Mouse (Mus musculus): ENCODE measurements around the gene Klf16.
"Not testable (repeated sequence)": the region's sequence is repeated elsewhere in the genome, so short reads cannot be mapped to it uniquely, and the experiment has no call there.

Gene Klf16

DNA sequence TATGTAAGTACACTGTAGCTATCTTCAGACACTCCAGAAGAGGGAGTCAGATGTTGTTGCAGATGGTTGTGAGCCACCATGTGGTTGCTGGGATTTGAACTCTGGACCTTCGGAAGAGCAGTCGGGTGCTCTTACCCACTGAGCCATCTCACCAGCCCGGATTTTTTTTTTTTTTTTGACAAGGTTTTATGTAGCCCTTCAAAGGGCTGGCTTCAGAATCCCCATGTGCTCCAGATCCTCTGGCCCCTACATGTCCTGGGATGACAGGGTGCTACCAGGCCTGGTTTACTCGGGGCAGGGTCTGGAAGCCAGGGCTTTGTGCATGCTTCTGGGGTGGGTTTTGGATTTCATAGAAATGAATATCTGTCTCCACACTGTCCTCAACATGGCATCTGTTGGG lies 28.6 kb upstream of the Klf16 start, which contains the start of gene Gm49322:
Gene Gm49322 (plus strand): TSS at position 301 of the 400 bp plus-strand sequence.
- not testable (repeated sequence) for DNase-seq (ENCODE audit: low read depth)

DNA sequence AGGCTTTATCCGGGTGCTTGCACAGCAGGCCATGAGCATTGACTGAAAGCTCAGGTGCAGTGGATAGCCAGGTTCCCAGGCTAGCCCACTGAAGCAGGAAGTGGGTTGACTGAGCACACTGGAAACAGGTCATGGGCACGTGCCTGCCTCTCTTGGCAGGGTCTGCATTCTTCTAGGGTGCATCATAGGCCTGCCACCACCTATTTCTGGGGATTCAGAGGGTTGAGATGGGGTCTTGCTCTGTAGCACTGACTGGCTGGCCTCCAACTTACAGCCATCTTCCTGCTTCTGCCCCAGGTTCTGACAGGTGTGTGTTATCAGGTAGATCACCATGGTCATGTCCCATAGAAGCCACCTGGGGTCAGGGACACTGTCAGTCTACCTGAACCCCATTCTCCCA lies 27.9 kb upstream of the Klf16 start:
- DNase-seq (ENCODE audit: low read depth) = no peak

DNA sequence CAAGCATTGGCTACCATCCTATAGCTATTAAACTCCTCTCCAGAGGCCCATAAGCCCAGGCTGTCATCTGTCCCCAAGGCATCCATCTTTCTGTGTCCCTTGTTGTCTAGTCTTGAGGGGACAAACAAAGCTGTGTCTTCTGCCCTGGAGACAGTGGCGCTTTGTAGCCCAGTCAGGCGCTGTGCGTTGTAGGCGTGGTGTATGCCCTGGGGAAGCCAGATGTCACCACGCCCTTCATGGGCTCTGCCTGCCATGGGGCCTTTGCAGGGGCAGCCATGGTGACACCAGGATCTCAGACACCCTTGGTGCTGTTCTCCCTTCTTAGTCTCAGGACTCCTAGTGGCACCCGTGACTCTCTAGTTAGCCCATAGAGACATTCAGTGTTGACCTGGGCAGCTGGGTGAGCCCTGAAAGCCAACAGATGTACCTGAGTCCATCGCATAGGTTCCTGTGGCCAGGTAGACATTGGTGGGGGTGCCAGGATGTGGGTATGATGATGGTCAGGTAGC lies 26.9 kb upstream of the Klf16 start:
- no peak for DNase-seq (ENCODE audit: low read depth)

DNA sequence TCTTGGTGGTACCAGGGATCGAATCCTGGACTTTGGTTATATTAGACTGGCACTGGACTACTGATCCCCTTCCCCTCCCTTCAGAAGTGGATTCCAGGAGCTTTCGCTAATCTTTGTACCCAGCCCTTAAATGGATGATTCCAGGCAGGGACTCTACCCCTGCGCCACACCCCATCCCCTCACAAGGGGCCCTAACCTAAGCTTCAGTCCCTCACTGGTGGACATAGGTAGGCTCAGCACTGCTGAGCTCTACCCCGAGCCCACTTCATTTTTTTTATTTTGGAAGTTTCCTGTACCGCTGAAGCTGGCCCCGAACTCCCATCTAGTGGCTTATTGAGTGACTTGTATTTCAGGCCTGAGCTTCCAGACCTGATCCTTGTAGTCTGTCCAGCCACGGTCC lies 26.2 kb upstream of the Klf16 start:
- no peak for DNase-seq (ENCODE audit: low read depth)

DNA sequence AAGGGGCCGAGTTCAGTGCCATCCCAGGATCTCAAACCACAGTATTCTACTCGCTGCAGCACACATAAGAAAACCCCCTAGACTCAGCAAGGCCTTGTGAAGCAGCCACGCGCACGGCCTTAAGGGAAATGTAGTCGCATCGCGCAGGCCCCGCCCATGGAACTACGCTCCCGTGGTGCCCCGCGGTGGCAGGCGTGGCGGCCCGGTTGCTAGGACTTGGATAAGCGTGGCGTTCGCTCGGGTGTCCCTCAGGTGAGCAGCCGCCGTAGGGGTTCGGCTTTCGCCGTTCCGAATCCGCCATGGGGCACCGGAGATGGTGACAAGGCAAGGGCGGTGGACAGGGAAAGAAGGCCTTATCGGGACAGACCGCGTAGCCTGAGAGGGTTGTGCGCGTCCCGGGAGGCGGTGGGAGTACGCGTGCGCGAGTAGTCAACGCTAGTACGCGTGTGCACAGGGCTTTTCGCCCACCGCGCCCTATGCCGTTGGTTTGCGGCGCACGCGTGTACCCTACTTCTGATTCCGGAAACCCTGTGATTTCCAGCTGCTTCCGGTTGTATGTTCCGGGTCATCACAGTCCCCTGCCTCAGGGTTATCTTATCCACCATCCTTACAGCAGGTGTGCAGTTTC lies 25.7 kb upstream of the Klf16 start, which contains the start of the genes Scamp4 and Adat3:
Gene Scamp4 (plus strand): TSS at position 175 of the 628 bp plus-strand sequence.
Gene Adat3 (plus strand): TSS at position 183 of the 628 bp plus-strand sequence.
- DNase-seq (ENCODE audit: low read depth) = peak; percentile 90

GRCm38 (mm10) chr10:80596318-80596717 lies 19.2 kb upstream of the Klf16 start:
- no peak for DNase-seq (ENCODE audit: low read depth)

DNA sequence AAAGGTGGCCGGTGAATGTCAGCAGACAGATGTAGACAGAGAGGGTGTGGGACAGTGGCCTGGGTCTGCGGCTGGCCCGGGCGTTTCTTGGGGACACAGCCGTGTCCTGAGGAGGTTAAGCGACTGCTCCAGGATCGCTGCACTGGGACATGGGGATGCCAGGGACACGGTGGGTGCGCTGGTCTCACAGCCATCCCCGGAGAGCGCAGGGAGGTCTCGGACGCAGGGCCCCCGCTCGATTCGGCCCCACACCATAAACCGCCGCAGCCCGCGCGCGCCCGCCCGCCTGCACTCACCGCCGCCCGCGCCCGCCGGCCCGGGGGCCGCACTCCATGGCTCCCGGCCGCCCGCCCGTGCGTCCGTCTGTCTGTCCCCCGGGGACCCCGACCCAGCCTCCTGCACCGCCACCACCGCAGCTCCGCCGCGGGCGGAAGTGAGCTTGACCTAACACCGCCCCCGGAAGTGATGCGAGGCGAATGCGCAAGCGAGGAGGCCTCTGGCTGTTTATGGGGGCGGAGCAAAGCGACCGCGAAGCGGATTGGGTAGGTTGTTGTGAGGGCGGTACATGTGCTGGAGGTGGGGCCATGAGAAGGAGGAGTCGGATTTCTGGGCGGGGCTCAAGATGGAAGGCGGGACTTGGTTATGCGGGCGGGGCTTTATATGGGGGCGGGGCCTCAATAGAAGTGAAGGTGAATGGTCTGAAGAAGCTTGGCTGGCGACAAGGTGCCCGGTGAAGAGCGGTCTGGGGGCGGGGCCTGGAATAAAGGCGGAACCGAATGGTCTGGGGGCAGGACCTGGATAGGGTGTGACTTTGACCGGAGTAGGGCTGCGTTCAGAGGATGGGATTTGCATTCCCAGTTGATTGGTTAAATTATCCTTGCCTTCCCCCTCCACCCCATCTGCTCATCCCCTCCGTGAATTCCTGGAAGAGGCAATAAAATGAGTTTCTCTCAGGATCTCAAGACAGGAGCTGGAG lies 13.0 kb upstream of the Klf16 start, which contains the start of gene Abhd17a:
Gene Abhd17a (minus strand): TSS at position 463 of the 976 bp plus-strand sequence.
- peak; percentile 87 for DNase-seq (ENCODE audit: low read depth)

DNA sequence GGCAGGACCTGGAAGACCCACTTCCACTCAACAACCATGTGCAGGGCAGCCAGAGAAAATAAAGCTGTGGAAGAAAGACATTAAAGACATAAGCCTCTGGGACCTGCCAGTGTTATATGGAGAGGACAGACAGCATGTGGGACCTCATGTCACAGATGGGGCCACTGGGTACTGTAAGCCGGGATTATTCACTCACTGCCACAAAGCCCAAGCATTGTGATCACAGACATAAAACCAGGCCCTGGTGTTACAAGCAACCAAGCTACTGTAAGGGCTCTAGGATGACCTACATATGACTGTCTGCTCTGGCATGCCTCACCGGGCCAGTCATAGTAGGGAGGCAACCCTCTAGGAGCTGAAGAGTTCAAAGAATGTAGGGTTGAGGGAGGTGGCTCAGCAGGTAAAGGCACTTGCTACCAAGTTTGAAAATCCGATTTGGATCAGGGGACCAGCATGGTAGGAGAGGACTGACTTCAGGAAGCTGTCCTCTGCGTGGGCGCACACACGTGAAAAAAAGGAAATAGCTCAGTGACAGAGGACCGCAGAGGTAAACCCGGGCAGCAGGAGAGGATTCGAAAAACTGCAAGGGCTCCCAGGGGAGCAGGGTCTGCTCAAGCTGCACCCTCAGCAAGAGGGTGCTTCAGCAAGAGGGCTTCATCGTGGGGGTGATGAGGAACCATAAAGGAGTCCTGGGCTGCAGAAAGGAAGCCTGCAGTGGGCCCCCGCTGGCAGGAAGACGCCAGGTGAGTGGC lies 12.2 kb upstream of the Klf16 start:
- no peak for DNase-seq (ENCODE audit: low read depth)

DNA sequence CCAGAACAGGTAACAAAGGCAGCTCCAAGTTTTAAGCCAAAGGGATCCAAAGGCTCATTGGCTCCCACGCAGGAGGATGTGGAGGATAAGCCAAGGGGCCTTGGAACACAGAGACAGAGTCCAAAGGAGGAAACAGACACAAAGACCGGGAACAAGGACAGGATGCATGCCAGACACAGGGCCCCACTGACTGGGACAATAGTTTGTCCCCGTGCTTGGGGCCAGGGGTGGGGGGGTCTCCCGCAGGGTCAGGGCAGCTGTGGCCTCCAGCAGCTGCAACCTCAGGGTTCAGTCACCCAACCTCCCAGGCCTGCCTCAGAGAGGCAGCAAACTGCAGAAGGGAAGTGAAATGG lies 10.2 kb upstream of the Klf16 start:
- DNase-seq (ENCODE audit: low read depth) = no peak

- DNase-seq (ENCODE audit: low read depth) = no peak
Measured at GRCm38 (mm10) chr10:80586407-80587304, 9.5 kb upstream of the Klf16 start.

- no peak for DNase-seq (ENCODE audit: low read depth)
Measured at GRCm38 (mm10) chr10:80585581-80585980, 8.5 kb upstream of the Klf16 start.

GRCm38 (mm10) chr10:80584642-80585552 lies 7.8 kb upstream of the Klf16 start:
- no peak for DNase-seq (ENCODE audit: low read depth)

- no peak for DNase-seq (ENCODE audit: low read depth)
Measured at GRCm38 (mm10) chr10:80584045-80584488, 6.9 kb upstream of the Klf16 start.

DNA sequence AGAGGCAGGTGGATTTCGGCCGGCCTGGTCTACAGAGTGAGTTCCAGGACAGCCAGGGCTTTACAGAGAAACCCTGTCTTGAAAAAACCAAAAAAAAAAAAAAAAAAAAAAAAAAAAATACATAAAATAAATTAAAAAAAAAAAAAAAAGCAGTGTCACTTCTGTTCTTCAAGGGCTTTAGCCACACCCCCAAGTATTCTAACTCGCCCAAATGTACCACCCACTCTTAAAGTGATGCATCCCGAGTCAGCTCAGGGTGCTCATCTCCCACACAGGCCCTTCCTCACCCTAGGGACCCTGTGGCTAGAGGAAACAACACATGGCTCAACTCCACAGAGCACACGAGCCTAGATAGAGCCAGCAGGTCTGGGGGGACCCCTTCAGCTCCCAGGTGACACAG lies 5.9 kb upstream of the Klf16 start:
- DNase-seq (ENCODE audit: low read depth) = no peak

DNA sequence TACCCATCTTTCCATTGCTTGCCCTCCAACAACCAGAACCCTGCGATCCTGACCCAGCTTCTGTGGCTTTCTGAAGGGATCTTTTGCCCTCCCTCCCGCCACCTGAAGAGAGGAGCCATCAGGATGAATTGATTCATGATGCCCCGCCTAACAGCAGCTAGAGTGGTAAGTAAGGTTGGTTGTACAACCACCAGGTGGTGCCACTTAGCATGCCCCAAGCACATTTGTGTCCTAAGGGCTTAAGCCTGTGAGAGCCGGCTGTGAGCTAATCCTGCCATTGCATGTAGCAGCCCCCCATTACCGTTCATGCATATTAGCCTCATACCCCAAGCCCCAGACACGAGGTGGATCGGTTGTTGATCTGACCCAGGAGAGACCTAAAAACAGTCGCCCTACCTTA lies 1.8 kb upstream of the Klf16 start:
- DNase-seq (ENCODE audit: low read depth) = peak; percentile 59

DNA sequence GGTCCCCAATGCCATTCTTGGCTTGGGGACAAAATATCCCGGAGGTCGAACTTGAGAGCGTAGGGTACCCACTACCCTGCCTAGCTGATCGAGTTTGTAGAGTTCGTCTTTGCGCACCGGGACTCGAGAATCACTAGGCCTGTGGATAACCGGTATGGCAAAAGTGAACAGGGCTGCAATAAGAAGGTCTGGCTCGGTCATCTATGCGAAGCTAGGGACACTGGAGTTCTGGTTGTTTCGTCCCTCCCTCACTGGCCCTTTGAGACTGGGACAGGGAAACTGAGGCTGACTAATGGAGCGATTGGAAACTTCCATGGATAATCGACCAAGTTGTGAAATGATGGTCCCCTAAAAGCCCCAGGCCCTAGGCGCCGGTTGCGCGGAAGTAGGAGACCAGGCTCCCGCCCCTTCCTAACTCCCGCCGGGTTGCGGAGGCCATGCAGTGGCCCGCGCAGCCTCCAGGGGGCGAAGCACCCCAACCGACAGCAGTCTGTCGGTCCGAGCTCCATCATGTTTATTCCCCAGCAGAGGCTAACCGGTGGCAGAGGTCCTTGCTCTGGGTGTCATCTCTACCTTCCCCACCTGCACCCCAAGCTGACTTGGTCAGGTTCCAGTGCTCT lies 1.1 kb upstream of the Klf16 start:
- DNase-seq (ENCODE audit: low read depth) = peak; percentile 64

DNA sequence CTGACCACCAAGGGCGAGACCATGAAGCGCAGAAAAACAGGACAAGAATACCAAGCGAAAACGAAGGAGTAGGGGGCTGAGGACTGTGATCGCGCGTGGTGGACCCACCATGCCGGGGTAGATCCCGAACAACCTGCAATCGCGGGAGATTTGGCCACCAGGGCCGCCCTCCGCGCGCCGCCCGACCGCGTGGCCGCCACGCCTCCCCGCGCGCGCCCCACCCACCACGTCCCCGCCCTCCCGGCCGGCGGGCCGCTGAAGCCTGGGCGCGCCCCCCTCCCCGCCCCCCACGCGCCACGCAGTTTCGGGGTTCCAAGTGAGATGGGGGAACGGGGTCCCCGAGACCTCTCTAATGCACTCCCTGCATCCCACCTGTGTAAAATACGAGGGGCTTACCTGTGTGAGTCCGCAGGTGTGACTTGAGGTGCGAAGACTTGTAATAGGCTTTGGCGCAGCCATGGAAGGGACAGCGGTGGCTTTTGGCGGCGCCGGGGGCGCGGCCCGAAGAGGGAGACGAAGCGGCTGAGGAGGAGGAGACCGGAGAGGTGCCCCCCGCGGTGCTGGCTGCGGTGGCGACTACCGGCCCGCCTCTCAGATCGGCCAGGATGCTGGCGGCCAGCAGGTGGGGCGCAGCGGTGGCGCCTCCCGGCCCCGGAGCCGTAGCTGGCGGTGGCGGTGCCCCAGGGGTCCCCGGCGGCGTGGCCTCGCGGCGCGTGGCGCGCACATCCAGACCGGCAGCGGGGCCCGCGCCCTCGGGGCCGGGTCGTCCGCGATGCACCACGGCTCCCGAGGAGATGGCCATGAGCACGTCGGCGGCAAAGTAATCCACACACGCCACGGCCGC lies 548 bp downstream of the Klf16 start:
- DNase-seq (ENCODE audit: low read depth) = no peak

DNA sequence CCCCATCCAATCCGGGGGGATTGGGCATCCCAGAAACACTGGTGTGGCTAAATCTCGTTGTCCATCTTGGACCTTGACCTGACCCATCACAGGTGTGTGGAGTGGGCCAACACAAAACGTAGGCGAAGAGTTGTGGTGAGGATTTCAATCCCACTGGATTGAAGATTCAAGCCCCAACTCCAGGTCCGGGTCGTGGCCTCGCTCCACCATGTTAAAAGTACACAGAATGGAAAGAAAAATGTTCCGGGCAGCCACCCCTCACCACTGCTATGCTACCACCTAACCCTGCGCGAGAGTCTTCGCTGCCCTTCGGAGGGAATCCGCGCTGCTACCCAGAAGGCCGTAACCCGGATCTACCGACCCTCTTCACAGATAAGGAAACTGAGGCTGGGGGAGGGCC lies 1.2 kb downstream of the Klf16 start:
- no peak for DNase-seq (ENCODE audit: low read depth)

Measured in fibroblast of lung, adult 2 months (primary cell).